Mouse (Mus musculus) CH12.LX (cell line): ENCODE results near the gene Dnajc5. TPM values are rescaled to one million over a fixed set of nuclear protein-coding genes. Genes with fewer than 3 reads are reported as not detected.

Experiments
- DNase-seq: peaks from one replicate; pipeline ENCODE4 v3.0.0-alpha.2; 2013; ENCODE audit errors: extremely low read depth
- H3K27ac ChIP-seq: 2 replicates; pipeline ENCODE4 v1.5.1; 2012; ENCODE audit warnings: low read depth, mild to moderate bottlenecking, control low read depth, moderate library complexity; ENCODE audit not compliant: insufficient read depth
- H3K27me3 ChIP-seq: replicated peaks from 2 replicates; pipeline ENCODE3; 2012; ENCODE audit warnings: inconsistent platforms
- H3K36me3 ChIP-seq, 2 experiments: replicated peaks in 1 of 2; 2 replicates each; pipeline versions ENCODE3 to v1.6.1; 2012; ENCODE audit warnings: inconsistent platforms in 1 of 2, low read length in 1 of 2, mild to moderate bottlenecking in 1 of 2, mixed read lengths in 1 of 2, moderate library complexity in 1 of 2; ENCODE audit not compliant: control insufficient read depth in 1 of 2, insufficient read depth in 1 of 2
- H3K4me1 ChIP-seq, 2 experiments: 2 replicates each; pipeline ENCODE4 v1.6.1; 2012; ENCODE audit warnings: inconsistent platforms in 1 of 2, moderate library complexity in 1 of 2; ENCODE audit not compliant: insufficient read depth in 2 of 2, control insufficient read depth in 1 of 2
- H3K4me2 ChIP-seq: 2 replicates; pipeline ENCODE4 v1.6.1; 2012; ENCODE audit warnings: low read depth, mild to moderate bottlenecking, control low read depth; ENCODE audit not compliant: poor library complexity, insufficient read depth, severe bottlenecking
- H3K4me3 ChIP-seq, 3 experiments: fragments of 150-350 bp in 1 of 3; sonication (generic) in 1 of 3; replicated peaks in 1 of 3; 2 replicates each; pipeline versions ENCODE3 to v1.5.1; 2011 to 2012; ENCODE audit warnings: low read depth in 2 of 3, low read length in 2 of 3, mild to moderate bottlenecking in 2 of 3, moderate library complexity in 2 of 3, control low read depth in 1 of 3, improper control_type of control experiment in 1 of 3, inconsistent platforms in 1 of 3, mixed read lengths in 1 of 3; ENCODE audit not compliant: poor library complexity in 1 of 3
- H3K79me2 ChIP-seq: replicated peaks from 2 replicates; pipeline ENCODE4 v1.6.1; 2012; ENCODE audit warnings: mild to moderate bottlenecking, moderate library complexity; ENCODE audit not compliant: control insufficient read depth, poor library complexity, insufficient read depth, severe bottlenecking; ENCODE audit errors: extremely low read depth
- H3K9ac ChIP-seq: 2 replicates; pipeline ENCODE4 v1.6.1; 2012; ENCODE audit warnings: low read depth, mild to moderate bottlenecking, control low read depth, moderate library complexity; ENCODE audit not compliant: insufficient read depth
- H3K9me3 ChIP-seq: replicated peaks from 2 replicates; pipeline ENCODE3; 2012; ENCODE audit warnings: low read length, inconsistent platforms, mixed read lengths
- CHD2 ChIP-seq: IDR thresholded peaks from 2 replicates; pipeline ENCODE4 v1.6.1; 2011; ENCODE audit warnings: low read length, improper control_type of control experiment
- E2F4 ChIP-seq: IDR thresholded peaks from 2 replicates; pipeline ENCODE4 v1.6.1; 2011; ENCODE audit warnings: low read depth, low read length, improper control_type of control experiment; ENCODE audit not compliant: insufficient replicate concordance
- ELF1 ChIP-seq: IDR thresholded peaks from 2 replicates; pipeline ENCODE4 v1.6.1; 2014; ENCODE audit warnings: low read depth, mild to moderate bottlenecking, inconsistent platforms, low read length, improper control_type of control experiment
- ETS1 ChIP-seq: conservative IDR thresholded peaks from 2 replicates; pipeline ENCODE4 v1.6.1; 2012; ENCODE audit warnings: low read depth, mild to moderate bottlenecking, inconsistent platforms, low read length, improper control_type of control experiment, moderate library complexity
- HCFC1 ChIP-seq: IDR thresholded peaks from 2 replicates; pipeline ENCODE4 v1.6.1; 2012; ENCODE audit warnings: low read depth, mild to moderate bottlenecking, inconsistent platforms, low read length, improper control_type of control experiment
- JUN ChIP-seq: IDR thresholded peaks from 2 replicates; pipeline ENCODE4 v1.6.1; 2011; ENCODE audit warnings: low read depth, mild to moderate bottlenecking, low read length, improper control_type of control experiment, moderate library complexity; ENCODE audit not compliant: insufficient read depth
- JUND ChIP-seq: conservative IDR thresholded peaks from 2 replicates; pipeline ENCODE4 v1.6.1; 2011; ENCODE audit warnings: low read depth, low read length, improper control_type of control experiment
- MAFK ChIP-seq: IDR thresholded peaks from 2 replicates; pipeline ENCODE4 v1.6.1; 2011; ENCODE audit warnings: low read length, improper control_type of control experiment; ENCODE audit not compliant: insufficient replicate concordance
- MAX ChIP-seq: IDR thresholded peaks from 2 replicates; pipeline ENCODE4 v1.6.1; 2011; ENCODE audit warnings: low read length, improper control_type of control experiment
- MAZ ChIP-seq: IDR thresholded peaks from 2 replicates; pipeline ENCODE4 v1.6.1; 2012; ENCODE audit warnings: low read depth, mild to moderate bottlenecking, inconsistent platforms, low read length, improper control_type of control experiment, moderate library complexity
- MEF2A ChIP-seq: IDR thresholded peaks from 2 replicates; pipeline ENCODE4 v1.6.1; 2014; ENCODE audit warnings: low read depth, mild to moderate bottlenecking, inconsistent platforms, low read length, improper control_type of control experiment, borderline replicate concordance
- MYC ChIP-seq: IDR thresholded peaks from 2 replicates; pipeline ENCODE4 v1.6.1; 2011; ENCODE audit warnings: low read depth, mild to moderate bottlenecking, improper control_type of control experiment, low read length
- NRF1 ChIP-seq: IDR thresholded peaks from 2 replicates; pipeline ENCODE4 v1.6.1; 2014; ENCODE audit warnings: low read depth, mild to moderate bottlenecking, inconsistent platforms, low read length, improper control_type of control experiment, moderate library complexity
- PAX5 ChIP-seq: IDR thresholded peaks from 2 replicates; pipeline ENCODE4 v1.6.1; 2012; ENCODE audit warnings: low read length, inconsistent platforms, mixed read lengths
- POLR2A ChIP-seq: IDR thresholded peaks from 2 replicates; pipeline ENCODE4 v1.6.1; 2011; ENCODE audit warnings: low read depth, mild to moderate bottlenecking, improper control_type of control experiment, low read length
- POLR2AphosphoS2 ChIP-seq: IDR thresholded peaks from 2 replicates; pipeline ENCODE4 v1.6.1; 2011; ENCODE audit warnings: low read depth, low read length, improper control_type of control experiment
- RAD21 ChIP-seq: IDR thresholded peaks from 2 replicates; pipeline ENCODE4 v1.6.1; 2011; ENCODE audit warnings: low read depth, mild to moderate bottlenecking, low read length, improper control_type of control experiment, moderate library complexity
- RCOR1 ChIP-seq: conservative IDR thresholded peaks from 2 replicates; pipeline ENCODE4 v1.6.1; 2012; ENCODE audit warnings: low read depth, mild to moderate bottlenecking, inconsistent platforms, low read length, improper control_type of control experiment
- TBP ChIP-seq: conservative IDR thresholded peaks from 2 replicates; pipeline ENCODE4 v1.6.1; 2011; ENCODE audit warnings: low read depth, low read length, improper control_type of control experiment
- USF2 ChIP-seq: conservative IDR thresholded peaks from 2 replicates; pipeline ENCODE4 v1.6.1; 2011; ENCODE audit warnings: low read depth, low read length, improper control_type of control experiment
- ZC3H11A ChIP-seq: IDR thresholded peaks from 2 replicates; pipeline ENCODE4 v1.6.1; 2012; ENCODE audit warnings: low read depth, mild to moderate bottlenecking, inconsistent platforms, low read length, improper control_type of control experiment
- ZNF384 ChIP-seq: IDR thresholded peaks from 2 replicates; pipeline ENCODE4 v1.6.1; 2012; ENCODE audit warnings: low read depth, low read length, improper control_type of control experiment, inconsistent platforms
- dilution Hi-C: fragments of 300-500 bp; cut with MboI; formaldehyde crosslinking; loops from 2 replicates; pipeline ENCODE4 v1.14.3; 2020; ENCODE audit warnings: low sequenced_read_pairs; ENCODE audit not compliant: extremely low pct_unique_long_range_greater_than_20kb, extremely low pct_ligation_motif_present
- in situ Hi-C: fragments of 300-500 bp; cut with MboI; formaldehyde crosslinking; loops from 3 replicates; pipeline ENCODE4 v1.14.3; 2019; ENCODE audit warnings: low sequenced_read_pairs, low pct_ligation_motif_present, low pct_unique_long_range_greater_than_20kb, mixed read lengths
- polyA plus RNA-seq: library from polyadenylated mRNA; unstranded; fragments of >175 nt; gene quantifications from 2 replicates; pipeline ENCODE4 v1.2.1, GENCODE M21; 2012; ENCODE audit warnings: low read depth; ENCODE audit not compliant: insufficient read length
- total RNA-seq, 2 experiments: library from RNA; depleted of rRNA; stranded (reverse); fragments of 300-350 nt in 1 of 2; fragments of >200 nt in 1 of 2; gene quantifications; 2 replicates each; pipeline ENCODE4 v1.2.3; 2012 to 2014

Dnajc5 gene
- total and polyA plus RNA-seq, 3 experiments = 51.1 to 54.6 (median 54.5) TPM

- dilution Hi-C loops = no loop called here
- H3K9me3 ChIP-seq = no peaks in the 10 kb centered on the region
- H3K27ac ChIP-seq = no peak overlapping the region
- TF ChIP-seq USF2 (no peak), POLR2A (no peak), ETS1 (no peak), MYC (no peak), ZC3H11A (no peak), TBP (no peak), RAD21 (no peak), E2F4 (no peak)
- TF ChIP-seq, all 38 proteins: peak for 0
- Histone ChIP-seq H3K36me3 (peaks cover 59 to 81% of the 10 kb centered on the region in 2 experiments), H3K9ac (no peak overlapping the region), H3K4me1 (peaks cover 0 to 9% of the 10 kb centered on the region in 2 experiments; a peak in 2 of 4 replicates), H3K4me3 (no peak overlapping the region), H3K27me3 (no peaks in the 10 kb centered on the region), H3K4me2 (no peak overlapping the region), H3K79me2 (0 out of 2 replicates have a peak, but pooled peaks cover under 1% of the 10 kb centered on the region)
- in situ Hi-C loops = no loop called here
- DNase-seq = no peak
Observed at GRCm38 (mm10) chr2:181585506-181585905, 65.2 kb downstream of the Dnajc5 start.

- no peak for TF ChIP-seq MAZ
- no peak for TF ChIP-seq ZC3H11A
- TF ChIP-seq ELF1 = no peak
- TF ChIP-seq CHD2 = no peak
- no peak for TF ChIP-seq MEF2A
- TF ChIP-seq ZNF384 = no peak
- TF ChIP-seq HCFC1 = no peak
- TF ChIP-seq MAFK = no peak
- no peak for TF ChIP-seq POLR2AphosphoS2
- TF ChIP-seq PAX5 = no peak
- TF ChIP-seq JUN = no peak
- no peak for TF ChIP-seq JUND
- TF ChIP-seq MAX = no peak
- no peak for TF ChIP-seq NRF1
- no peak for TF ChIP-seq RCOR1
- H3K4me2 ChIP-seq = no peak overlapping the region
- in situ Hi-C loops = no loop called here
- peaks cover 59 to 84% of the 10 kb centered on the region in 2 experiments for H3K36me3 ChIP-seq
- H3K4me1 ChIP-seq = peaks cover 3 to 15% of the 10 kb centered on the region in 2 experiments; a peak in 3 of 4 replicates
- no peak for DNase-seq
- H3K79me2 ChIP-seq = peaks cover 1% of the 10 kb centered on the region; the same call in 1 of the 2 replicates
- H3K9ac ChIP-seq = no peak overlapping the region
- H3K4me3 ChIP-seq = no peak overlapping the region
- dilution Hi-C loops = no loop called here
- H3K27ac ChIP-seq = no peak overlapping the region
- H3K9me3 ChIP-seq = no peaks in the 10 kb centered on the region
- no peaks in the 10 kb centered on the region for H3K27me3 ChIP-seq
Observed at GRCm38 (mm10) chr2:181586124-181586523, 65.8 kb downstream of the Dnajc5 start.
